ENCODE assay signal across 8 mouse cellular contexts in the genomic region with DNA sequence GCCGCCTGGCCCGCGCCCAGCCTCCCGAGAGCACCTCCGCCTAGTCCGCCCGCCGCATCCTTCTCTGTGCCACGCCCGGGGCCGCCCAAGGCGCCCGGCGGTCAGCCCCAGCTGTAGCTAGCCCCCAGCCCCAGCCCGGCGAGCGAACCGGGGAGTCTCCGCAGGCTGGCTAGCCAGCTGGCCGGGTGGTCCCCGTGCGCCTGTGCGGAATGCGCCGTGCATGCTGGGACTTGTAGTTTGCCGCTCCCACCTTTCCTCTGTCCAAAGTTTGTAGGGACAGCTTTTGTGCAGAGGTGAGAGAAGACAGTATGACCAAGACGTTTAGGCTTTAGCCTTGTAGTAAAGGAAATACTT. TPM values are rescaled to one million over a fixed set of nuclear protein-coding genes. Genes with fewer than 3 reads are reported as not detected.
DNase-seq lines count a peak whose midpoint lies in the region; ATAC-seq and TF ChIP-seq lines count a peak whose summit lies in the region.

A gene (minus strand): TSS at position 195 of the 354 bp plus-strand sequence.

- H3K36me3 ChIP-seq in E14TG2a.4 (ENCODE audit: insufficient read depth, low read length), result no peaks in the 10 kb centered on the region
- no peaks in the 10 kb centered on the region for H3K36me3 ChIP-seq in forebrain, embryonic 13.5 days (ENCODE audit: poor library complexity, severe bottlenecking)
- no peaks in the 10 kb centered on the region for H3K36me3 ChIP-seq in heart, postnatal 0 days (replicated peaks; ENCODE audit: control insufficient read depth, insufficient read depth, low read length)
- H3K36me3 ChIP-seq in liver, embryonic 15.5 days (replicated peaks), result no peaks in the 10 kb centered on the region

- TF ChIP-seq CTCF in E14TG2a.4 (conservative IDR thresholded peaks at IDR 0.05; ENCODE audit: low read length), result no peak
- no peak for TF ChIP-seq CTCF in heart, postnatal 0 days (IDR thresholded peaks at IDR 0.05; ENCODE audit: low read depth)

- peak; percentile 53 for DNase-seq in heart, postnatal 0 days (ENCODE audit: low spot score)
- DNase-seq in kidney, postnatal 36 days, result peak; percentile 74 to 85
- DNase-seq in ovary, postnatal 14 days (ENCODE audit: low spot score), result peak; percentile 43

- H3K27ac ChIP-seq in brown adipose tissue, adult 24 weeks (replicated peaks; ENCODE audit: low read depth, low read length), result no peak within 1 kb of the TSS
- H3K27ac ChIP-seq in forebrain, embryonic 13.5 days, result no peak within 1 kb of the TSS; the same call in 1 of the 2 replicates
- peak within 1 kb of the TSS; percentile 58 for H3K27ac ChIP-seq in heart, postnatal 0 days (ENCODE audit: low read depth)
- no peak within 1 kb of the TSS for H3K27ac ChIP-seq in liver, embryonic 15.5 days (replicated peaks)

- H3K4me2 ChIP-seq in forebrain, embryonic 13.5 days, result peak within 1 kb of the TSS; percentile 93
- peak within 1 kb of the TSS; percentile 93 for H3K4me2 ChIP-seq in heart, postnatal 0 days (ENCODE audit: low read depth, low read length)
- H3K4me2 ChIP-seq in liver, embryonic 15.5 days, result peak within 1 kb of the TSS; percentile 64

- H3K27me3 ChIP-seq in E14TG2a.4 (ENCODE audit: insufficient read depth, low read length), result peaks cover 6% of the 10 kb centered on the region; the same call in 1 of the 2 replicates
- no peaks in the 10 kb centered on the region for H3K27me3 ChIP-seq in forebrain, embryonic 13.5 days
- 0 out of 2 replicates have a peak, but pooled peaks cover 3% of the 10 kb centered on the region for H3K27me3 ChIP-seq in heart, postnatal 0 days (ENCODE audit: control insufficient read depth, insufficient read depth, low read length)
- peaks cover 31% of the 10 kb centered on the region for H3K27me3 ChIP-seq in liver, embryonic 15.5 days

- peaks cover 25% of the 10 kb centered on the region for H3K4me1 ChIP-seq in E14TG2a.4 (replicated peaks; ENCODE audit: low read depth, low read length)
- H3K4me1 ChIP-seq in brown adipose tissue, adult 24 weeks (ENCODE audit: control insufficient read depth, insufficient read depth, insufficient read length, low read length), result no peaks in the 10 kb centered on the region
- peaks cover 14% of the 10 kb centered on the region for H3K4me1 ChIP-seq in forebrain, embryonic 13.5 days
- H3K4me1 ChIP-seq in heart, postnatal 0 days (ENCODE audit: control insufficient read depth, insufficient read depth), result peaks cover 12% of the 10 kb centered on the region
- no peaks in the 10 kb centered on the region for H3K4me1 ChIP-seq in liver, embryonic 15.5 days (replicated peaks)

- no peak for TF ChIP-seq EP300 in heart, postnatal 0 days (IDR thresholded peaks at IDR 0.05; ENCODE audit: low read depth)

- H3K4me3 ChIP-seq in E14TG2a.4 (replicated peaks; ENCODE audit: low read length), result peak within 1 kb of the TSS; percentile 97
- H3K4me3 ChIP-seq in brown adipose tissue, adult 24 weeks (ENCODE audit: insufficient read depth, low read depth, low read length), result peak within 1 kb of the TSS; percentile 66
- peak within 1 kb of the TSS; percentile 85 for H3K4me3 ChIP-seq in forebrain, embryonic 13.5 days
- H3K4me3 ChIP-seq in heart, postnatal 0 days (ENCODE audit: low read depth, low read length), result peak within 1 kb of the TSS; percentile 96
- peak within 1 kb of the TSS; percentile 59 for H3K4me3 ChIP-seq in liver, embryonic 15.5 days (replicated peaks)

- peak within 1 kb of the TSS; percentile 91 for H3K9ac ChIP-seq in forebrain, embryonic 13.5 days
- peak within 1 kb of the TSS; percentile 84 for H3K9ac ChIP-seq in heart, postnatal 0 days (replicated peaks; ENCODE audit: low read depth, low read length)
- H3K9ac ChIP-seq in liver, embryonic 15.5 days, result no peak within 1 kb of the TSS; the same call in 1 of the 2 replicates

- ATAC-seq in forebrain, embryonic 13.5 days, result peak; percentile 99
- ATAC-seq in heart, postnatal 0 days (ENCODE audit: insufficient read depth, low read depth), result peak; percentile 84
- ATAC-seq in liver, embryonic 15.5 days (ENCODE audit: insufficient read depth), result no peak
- ATAC-seq in erythroid progenitor cell, adult 5-6 weeks (replicated peaks; ENCODE audit: low FRiP score, poor library complexity, severe bottlenecking), result no peak

- H3K9me3 ChIP-seq in E14TG2a.4 (ENCODE audit: low read length), result no peaks in the 10 kb centered on the region
- no peaks in the 10 kb centered on the region for H3K9me3 ChIP-seq in forebrain, embryonic 13.5 days (replicated peaks)
- no peaks in the 10 kb centered on the region for H3K9me3 ChIP-seq in heart, postnatal 0 days (replicated peaks; ENCODE audit: control insufficient read depth, low read length)
- H3K9me3 ChIP-seq in liver, embryonic 15.5 days (replicated peaks), result no peaks in the 10 kb centered on the region

- 1% methylated on average over 21 of the region's 27 CpGs for WGBS in forebrain, embryonic 13.5 days
- WGBS in heart, postnatal 0 days, result under 1% methylated on average over 27 of the region's 27 CpGs
- whole genome bisulfite sequencing in liver, embryonic 15.5 days (ENCODE audit: insufficient replicate concordance), result under 1% methylated on average over 27 of the region's 27 CpGs

RNA-seq across cellular contexts. Expression of the gene that starts here (rescaled TPM):
- 0.46 and 0.52 TPM in 2 replicates for polyA plus RNA-seq in brown adipose tissue, adult 24 weeks (2012; ENCODE audit: insufficient read depth, insufficient read length, missing spikeins)
- polyA plus RNA-seq in forebrain, embryonic 13.5 days (2015; fragmentation: Nextera tagmentation; extraction: Ambion mirVana), result 5.3 and 6.0 TPM in 2 replicates
- total RNA-seq in heart, postnatal 0 days (2014; rRNA removed; ENCODE audit: low replicate concordance), result 17.7 and 18.1 TPM in 2 replicates
- polyA plus RNA-seq in heart, postnatal 0 days (2015; fragmentation: Nextera tagmentation; extraction: Ambion mirVana), result 8.5 and 8.9 TPM in 2 replicates
- 0.91 and 1.0 TPM in 2 replicates for polyA plus RNA-seq in liver, embryonic 15.5 days (2015; fragmentation: Nextera tagmentation; extraction: Ambion mirVana)
- not detected in 2 replicates for total RNA-seq in erythroid progenitor cell, adult 5-6 weeks (2015; ENCODE audit: low replicate concordance)
- total RNA-seq in erythroid progenitor cell, adult 5-6 weeks (2017; ENCODE audit: low replicate concordance), result not detected in 2 replicates

Comparison
In these comparisons a context has a peak if more than half of its experiments do, and no peak if none do; other contexts are left out.
1. RNA of the gene that starts here (total RNA-seq): 17.7 to 18.1 TPM in heart, postnatal 0 days; not detected in erythroid progenitor cell, adult 5-6 weeks; every median in the first group is over 10 times any median in the second.
2. ATAC-seq: peak in forebrain, embryonic 13.5 days (single experiment) and heart, postnatal 0 days (single experiment); none in liver, embryonic 15.5 days (single experiment) and erythroid progenitor cell, adult 5-6 weeks (single experiment).
3. Peak in every context shown above with its lines, with median percentiles within 50 percentile points of each other: H3K4me3 ChIP-seq, H3K4me2 ChIP-seq and DNase-seq.